Mouse (Mus musculus) olfactory bulb, adult 2 months (tissue): Measurements from ENCODE around the gene Arpp21.

Experiments used
- CTCF ChIP-seq: fragments of 200-500 bp; IDR thresholded peaks from 2 replicates; pipeline ENCODE4 v1.5.1; 2012; ENCODE audit warnings: low read depth, mild to moderate bottlenecking, low read length, moderate library complexity; ENCODE audit not compliant: insufficient read depth
- POLR2A ChIP-seq: fragments of 200-500 bp; IDR thresholded peaks from 2 replicates; pipeline ENCODE4 v1.6.1; 2012; ENCODE audit warnings: mild to moderate bottlenecking, low read depth, low read length, moderate library complexity; ENCODE audit not compliant: insufficient read depth

GRCm38 (mm10) chr9:112198296-112198695 lies 37.4 kb downstream of the Arpp21 start:
- no peak for TF ChIP-seq POLR2A
- TF ChIP-seq CTCF: no peak
